Mouse (Mus musculus): ENCODE data around the gene Irs3.
"Not testable (repeated sequence)": the region's sequence is repeated elsewhere in the genome, so short reads cannot be mapped to it uniquely, and the experiment has no call there.

The Irs3 gene

DNA sequence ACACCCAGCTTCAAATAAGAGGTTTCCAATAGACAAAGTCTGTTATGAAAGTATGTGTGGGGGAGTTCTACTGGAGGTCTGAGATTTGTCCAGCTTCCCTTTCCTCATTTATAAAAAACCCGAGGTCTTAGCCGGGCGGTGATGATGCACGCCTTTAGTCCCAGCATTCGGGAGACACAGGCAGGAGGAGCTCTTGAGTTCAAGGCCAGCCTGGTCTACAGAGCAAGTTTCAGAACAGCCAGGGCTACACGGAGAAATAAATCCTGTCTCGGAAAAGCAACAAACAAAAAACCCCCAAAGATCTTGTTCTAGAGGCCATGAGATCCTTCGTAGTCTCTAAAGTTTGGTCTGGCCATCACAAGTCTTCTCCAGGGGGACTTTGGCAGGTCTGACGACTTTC is 17.5 kb downstream of the Irs3 start:
- no peak for DNase-seq (ENCODE audit: low spot score in 2 of 2)

DNA sequence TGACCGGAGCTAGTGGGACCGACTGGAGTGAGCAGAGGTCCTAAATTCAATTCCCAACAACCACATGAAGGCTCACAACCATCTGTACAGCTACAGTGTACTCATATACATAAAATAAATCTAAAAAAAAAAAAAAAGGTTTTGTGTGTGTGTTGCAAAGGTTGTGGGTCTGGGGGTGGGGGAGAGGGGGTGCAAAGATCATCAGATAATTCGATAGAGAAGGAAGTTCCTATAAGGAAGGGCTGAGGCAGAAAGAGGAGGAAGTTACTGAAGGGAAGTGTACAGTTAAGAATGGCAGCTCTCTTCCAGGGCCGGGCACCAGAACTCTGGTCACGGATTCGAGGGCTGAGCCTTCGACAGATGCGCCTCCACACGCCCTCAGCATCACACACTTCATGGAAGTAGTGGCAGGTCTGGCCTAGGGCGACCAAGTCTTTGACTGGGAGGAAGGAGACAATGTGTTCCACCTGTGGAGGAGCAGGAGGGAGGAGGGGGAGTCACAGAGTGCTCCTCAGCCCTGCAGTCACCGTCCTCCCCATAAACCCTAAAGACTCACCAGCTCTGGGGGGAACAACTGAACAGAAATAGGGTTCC is 21.5 kb downstream of the Irs3 start:
- DNase-seq (ENCODE audit: low spot score in 2 of 2): no peak

DNA sequence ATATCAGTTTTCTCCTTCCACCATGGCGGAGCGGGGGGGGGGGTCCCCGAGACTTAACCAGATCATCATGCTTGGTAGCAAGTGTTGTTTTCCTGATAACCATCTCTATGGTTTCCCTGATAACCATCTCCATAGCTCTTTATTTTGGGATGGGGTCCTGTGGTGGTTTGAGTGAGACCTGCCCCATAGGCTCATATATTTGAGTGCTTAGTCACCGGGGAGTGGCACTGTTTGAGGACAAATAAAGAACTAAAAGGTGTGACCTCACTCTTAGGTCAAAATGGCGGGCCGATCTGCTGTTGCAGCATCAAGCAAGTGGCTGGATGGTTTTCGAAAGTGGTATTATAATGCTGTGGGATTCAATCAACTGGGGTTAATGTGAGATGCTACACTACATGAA is 30.2 kb downstream of the Irs3 start:
- no peak for DNase-seq (ENCODE audit: low spot score in 2 of 2)

DNA sequence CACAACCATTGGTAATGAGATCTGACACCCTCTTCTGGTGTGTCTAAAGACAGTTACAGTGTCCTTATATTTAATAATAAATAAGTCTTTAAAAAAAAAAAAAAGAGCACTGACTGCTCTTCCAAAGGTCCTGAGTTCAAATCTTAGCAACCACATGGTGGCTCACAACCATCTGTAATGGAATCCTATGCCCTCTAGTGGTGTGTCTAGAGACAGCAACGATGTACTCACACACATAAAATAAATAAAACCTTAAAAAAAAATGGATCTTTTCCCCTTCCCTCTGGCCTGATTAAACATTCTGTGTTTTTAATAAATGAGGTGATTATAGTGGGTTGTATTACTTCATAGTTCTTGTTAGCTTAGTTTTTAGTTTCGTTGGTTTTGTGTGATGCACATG is 30.6 kb downstream of the Irs3 start:
- DNase-seq (ENCODE audit: low spot score in 2 of 2): not testable (repeated sequence)

DNA sequence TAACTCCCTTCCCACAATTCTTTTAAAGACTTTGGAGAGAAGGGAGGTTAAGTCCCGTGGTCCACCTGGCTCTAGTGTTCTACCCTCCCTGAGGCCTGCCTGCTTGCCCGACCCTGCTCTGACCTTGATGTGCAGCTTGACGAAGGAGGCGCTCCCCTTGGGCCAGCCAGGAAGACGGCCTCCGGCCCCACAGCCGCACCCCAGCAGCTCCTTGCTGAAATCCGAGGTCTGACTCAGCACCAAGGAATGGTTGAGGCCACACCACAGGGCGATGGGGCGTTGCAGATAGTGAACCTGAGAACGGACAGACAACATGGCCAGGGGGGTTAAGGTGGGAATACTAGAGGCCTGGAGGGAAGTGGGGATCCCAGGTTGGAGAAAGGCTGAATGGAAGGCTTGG is 32.0 kb downstream of the Irs3 start, which contains the start of gene Pcolce:
Gene Pcolce, minus strand, starts transcription at position 235 of the 400 bp plus-strand sequence.
- peak; percentile 65 to 83 for DNase-seq (ENCODE audit: low spot score in 2 of 2)

DNA sequence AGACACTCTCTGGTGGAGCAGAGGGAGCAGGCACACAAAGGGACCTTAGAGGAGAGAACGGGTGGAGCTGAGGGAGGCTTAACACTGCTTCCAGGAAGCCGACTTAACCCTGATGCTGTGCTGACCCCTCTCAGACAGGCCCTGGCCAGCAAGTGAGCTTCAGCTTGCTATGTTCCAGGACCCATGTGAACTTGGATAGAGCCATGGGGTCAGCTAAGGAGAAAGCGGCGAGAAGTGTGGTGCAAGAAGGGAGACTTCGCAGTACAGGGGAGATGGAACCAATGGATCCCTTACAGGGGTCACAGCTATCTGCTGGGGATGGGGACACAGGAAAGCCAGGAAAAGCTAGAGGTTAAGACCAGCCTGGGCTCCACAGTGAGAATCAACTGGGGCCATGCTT is 32.4 kb downstream of the Irs3 start:
- DNase-seq (ENCODE audit: low spot score in 2 of 2): peak in 1 of 2 experiments; percentile 23

DNA sequence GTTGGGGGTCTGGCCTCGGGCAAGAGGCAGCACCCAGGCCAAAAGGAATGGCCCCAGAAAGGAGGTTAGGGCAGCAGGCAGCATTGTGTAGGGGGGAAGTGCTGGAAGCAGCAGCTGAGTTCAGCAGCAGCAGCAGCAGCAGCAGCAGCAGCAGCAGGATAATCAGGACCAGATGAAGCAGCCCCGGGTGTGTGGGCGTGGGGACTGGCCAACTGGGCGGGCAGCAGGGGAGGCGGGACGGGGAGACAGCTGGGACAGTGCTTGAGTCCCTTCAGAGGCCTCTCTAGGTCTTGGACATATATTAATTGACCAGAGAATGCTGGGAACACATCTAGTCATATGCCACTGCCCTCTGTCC is 34.3 kb downstream of the Irs3 start:
- DNase-seq (ENCODE audit: low spot score in 2 of 2): peak; percentile 44 to 59

DNA sequence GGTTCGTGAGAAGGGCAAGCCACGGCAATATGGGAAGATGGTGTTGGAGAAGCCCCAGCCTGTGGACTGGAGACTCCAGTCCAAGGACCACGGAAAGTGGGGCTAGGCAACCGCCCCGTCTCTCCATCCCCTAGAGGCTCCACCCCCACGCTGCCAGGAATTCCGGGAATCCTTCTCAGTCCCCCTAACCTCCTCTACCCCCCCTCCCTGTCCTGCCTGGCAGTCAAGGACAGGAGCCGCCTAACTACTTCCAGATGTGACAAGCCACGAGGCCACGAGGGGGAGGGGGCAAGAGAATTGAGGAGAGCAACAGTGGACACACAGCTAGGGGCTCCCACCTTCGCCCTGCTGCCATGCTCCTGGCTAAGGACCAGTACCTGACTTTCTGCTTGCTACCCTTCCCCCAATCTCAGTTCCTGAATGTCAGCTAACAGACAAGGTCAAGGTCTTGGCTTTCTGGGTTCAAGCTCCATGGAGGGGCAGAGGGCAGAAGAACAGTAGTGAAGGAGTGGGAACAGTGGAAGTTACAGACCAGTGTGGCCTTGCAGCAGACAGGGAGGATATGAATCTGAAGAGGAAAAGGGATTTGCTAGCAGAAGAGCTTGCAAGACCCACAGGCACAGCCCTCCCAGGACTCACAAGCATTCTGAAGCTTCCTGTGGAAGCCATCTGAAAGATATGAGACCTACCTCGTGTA is 34.8 kb downstream of the Irs3 start:
- peak in 1 of 2 experiments; percentile 60 for DNase-seq (ENCODE audit: low spot score in 2 of 2)

DNA sequence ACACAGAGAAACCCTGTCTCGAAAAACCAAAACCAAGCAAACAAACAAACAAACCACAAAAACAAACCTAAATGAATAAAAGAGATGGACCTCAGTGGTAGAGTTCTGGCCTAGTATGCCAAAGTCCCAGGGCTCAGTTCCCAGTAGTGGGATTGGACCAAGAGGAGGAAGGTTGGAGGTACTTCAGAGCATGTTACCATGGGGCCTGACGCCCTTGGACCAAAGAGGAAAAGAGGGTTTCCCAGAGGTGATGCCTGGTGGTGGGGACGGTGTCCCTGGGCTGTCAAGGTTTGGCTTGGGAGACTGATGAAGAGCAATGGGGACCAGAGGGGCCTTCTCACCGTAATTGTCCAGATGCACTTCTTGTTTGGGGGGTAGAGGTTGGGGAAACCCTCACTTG is 35.5 kb downstream of the Irs3 start:
- no peak for DNase-seq (ENCODE audit: low spot score in 2 of 2)

DNA sequence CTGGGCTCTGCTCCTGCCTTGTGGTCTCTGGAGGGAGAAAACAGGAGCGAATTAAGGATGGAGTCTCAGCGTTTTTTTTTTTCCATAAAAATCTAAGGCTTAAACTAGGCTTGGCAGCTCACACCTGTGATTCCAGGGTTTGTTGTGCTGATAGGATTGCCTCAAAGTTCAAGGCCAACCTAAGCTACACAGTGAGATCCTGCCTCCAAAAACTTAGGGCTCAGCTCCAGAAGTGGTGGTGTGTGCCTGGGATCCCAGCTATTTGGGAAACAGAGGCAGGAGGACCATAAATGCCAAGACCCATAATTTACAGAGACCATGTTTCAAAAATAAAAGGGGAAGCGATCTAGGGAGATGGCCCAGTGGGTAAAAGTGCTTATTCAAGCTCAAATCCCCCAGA is 36.2 kb downstream of the Irs3 start:
- DNase-seq (ENCODE audit: low spot score in 2 of 2): no peak

DNA sequence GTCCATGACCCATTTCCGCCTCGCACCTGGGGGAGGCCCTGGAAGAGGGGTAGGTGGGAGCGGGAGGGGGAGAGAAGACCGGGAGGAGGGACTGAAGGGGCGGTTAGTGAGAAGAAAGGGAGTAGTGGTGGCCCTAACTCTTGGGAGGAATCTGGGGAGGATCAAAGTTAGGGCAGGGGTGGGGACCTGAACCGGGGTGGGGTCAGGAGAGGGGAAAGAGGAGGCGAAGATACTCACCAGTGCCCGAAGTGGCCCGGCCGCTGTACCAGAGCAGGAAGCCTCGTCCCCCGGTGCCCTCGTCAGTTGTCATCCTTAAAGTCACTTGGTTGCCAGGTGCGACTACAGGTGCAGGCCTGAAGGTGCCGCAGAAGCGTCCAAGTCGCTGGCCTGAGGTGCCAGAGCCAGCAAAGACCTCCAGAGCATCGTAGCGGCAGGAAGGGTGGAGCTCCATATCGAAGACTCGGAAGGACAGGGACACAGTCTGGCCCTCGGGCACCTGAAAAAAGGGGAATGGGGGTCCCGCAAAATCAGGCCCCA is 36.8 kb downstream of the Irs3 start:
- no peak for DNase-seq (ENCODE audit: low spot score in 2 of 2)

DNA sequence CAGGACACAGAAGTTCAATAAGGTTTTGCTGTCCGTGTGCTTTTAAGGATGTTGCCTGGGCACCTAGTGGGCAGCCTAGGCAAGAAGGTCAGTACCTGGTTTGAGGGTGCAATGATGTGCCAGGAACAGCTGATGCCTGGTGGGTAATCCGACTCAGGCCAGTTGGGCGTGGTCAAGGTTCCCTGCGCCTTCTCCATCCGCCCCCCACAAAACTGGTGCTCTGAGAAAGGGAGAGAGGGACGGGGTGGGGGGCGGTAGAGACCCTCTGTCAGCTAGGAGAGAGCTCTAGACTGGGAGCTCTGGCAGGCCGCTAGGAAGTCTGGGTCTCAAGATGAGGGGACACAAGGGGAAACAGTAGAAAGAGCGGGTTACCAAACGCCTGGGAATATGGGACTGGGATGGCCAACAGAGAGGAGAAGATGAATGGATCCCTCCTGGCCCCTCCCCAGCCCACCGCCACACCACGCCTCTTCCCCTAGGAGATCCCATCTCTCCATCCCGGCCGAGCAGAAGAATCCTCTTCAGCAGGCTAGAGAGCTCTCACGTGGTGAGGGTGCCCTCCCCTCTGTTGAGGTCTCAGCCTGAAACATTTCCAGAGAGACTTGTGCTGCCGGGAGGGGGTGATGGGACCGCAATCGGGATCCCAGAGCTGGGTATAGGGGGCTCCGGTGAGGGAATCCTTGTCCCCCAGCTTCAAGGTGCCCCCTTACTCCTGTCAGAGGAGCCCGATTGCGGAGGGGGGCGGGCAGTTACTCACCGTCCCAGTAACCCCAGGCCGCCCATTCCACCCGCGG is 37.5 kb downstream of the Irs3 start:
- no peak for DNase-seq (ENCODE audit: low spot score in 2 of 2)

DNA sequence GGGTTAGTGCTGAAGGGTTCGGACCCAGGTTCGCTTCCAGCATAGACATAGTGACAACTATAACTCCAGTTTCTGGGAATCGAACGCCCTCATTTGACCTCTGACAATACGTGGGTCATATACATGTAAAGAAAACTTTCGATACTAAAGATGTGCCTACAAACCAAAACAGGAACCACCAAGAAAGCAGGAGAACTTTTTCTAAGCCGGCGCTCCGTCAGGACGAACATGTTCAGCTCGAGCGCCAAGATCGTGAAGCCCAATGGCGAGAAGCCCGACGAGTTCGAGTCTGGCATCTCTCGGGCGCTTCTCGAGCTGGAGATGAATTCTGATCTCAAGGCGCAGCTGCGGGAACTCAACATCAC is 44.2 kb downstream of the Irs3 start:
- no peak for DNase-seq (ENCODE audit: low spot score in 2 of 2)

DNA sequence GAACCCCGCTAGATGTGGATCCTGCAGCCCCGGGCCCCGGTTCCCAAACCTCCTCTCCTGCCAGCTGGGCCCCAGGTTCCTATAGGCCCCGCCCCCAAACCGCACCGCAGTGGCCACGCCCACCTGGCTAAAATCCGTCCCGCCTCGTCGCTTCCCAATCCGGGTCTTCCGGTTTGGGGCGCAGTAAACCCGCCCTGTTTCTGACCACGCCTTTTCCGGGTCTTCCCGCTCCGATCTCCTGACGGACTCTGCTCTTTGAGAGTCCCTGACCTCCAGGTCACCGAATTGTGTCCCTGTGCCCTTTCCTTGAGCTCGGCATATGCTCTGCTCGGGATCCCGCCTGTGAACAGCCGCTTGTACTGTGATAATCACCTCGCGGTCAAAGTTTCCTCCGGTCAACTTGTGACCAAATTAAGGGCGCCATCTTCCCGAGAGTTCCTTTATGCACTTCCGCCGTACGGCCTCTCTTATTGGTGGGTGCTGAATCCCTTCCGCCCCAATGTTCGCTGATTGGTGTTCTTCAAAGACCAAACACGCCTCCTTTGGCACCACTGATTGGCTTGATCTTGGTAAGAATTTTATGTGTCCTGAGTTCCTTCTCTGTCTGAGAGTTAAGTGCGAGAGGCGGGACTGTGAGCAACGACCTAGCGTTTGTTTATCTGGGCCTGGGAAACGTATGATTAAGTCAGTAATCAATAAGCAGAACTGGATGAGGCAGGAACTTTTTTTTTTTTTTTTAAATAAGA is 44.7 kb downstream of the Irs3 start, which contains the start of gene Mospd3:
Gene Mospd3, minus strand, starts transcription at position 440 of the 746 bp plus-strand sequence.
- peak; percentile 94 to 96 for DNase-seq (ENCODE audit: low spot score in 2 of 2)

DNA sequence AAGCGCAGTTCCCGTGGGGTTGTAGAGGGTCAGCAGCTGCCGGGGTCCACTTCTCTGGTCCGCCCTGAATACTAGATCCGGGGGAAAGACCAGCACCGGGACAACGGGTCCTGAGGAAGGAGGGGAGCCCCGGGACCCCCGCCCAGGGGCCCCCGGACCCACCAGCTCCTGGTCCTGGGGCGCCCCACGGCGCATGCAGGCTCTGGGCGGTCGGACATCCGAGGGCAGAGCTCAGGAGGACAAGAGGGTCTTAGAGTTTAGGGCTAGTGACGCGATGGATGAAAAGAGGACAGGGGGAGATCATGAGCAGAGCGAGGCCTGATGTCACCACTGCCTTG is 45.3 kb downstream of the Irs3 start:
- no peak for DNase-seq (ENCODE audit: low spot score in 2 of 2)

DNA sequence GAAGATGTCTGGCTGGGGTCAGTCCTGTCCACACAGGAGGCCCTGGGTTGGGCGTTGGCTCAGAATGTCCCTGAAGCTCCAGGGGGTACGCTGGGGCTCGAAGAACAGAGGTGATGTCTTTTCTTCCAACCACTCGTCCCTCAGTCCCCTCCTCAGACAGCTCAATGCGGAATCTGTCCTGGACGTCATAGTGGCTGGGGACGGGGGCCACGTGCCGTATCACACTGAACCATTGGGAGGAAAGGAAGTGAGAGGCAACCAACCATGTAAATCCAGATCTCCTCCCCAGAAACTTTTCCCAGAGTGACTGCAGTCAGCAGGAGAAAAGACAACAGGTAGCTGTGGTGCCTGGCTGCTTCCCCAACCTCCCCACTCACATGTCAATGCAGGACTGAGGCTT is 45.9 kb downstream of the Irs3 start:
- DNase-seq (ENCODE audit: low spot score in 2 of 2): no peak

DNA sequence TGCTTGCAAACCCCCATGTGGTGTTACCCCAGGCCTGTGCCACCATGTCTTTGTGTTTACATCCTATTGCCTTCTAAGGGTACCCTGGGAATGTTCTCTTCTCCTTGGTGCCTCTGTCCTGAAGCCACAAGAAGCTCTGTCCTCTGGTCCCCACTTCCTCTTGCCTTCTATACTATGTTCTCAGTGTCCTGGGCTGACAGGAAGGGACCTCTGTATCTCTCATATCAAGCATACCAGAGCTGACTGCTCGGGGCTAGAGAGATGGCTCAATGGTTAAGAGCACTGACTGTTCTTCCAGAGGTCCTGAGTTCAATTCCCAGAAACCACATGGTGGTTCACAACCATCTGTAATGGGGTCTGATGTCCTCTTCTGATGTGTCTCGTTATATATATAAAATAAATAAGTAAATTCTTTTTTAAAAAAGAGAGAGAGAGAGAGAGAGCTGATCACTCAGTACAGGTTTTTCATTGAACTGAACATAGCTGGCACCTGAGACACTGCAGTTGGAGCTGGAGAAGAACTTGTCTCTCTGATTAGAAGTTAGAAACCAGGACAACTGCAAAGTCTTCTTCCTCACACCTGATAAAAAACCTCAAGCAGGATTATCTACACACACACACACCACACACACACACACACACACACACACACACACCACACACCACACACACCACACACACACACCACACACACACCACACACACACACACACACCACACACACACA is 47.3 kb downstream of the Irs3 start:
- no peak for DNase-seq (ENCODE audit: low spot score in 2 of 2)

DNA sequence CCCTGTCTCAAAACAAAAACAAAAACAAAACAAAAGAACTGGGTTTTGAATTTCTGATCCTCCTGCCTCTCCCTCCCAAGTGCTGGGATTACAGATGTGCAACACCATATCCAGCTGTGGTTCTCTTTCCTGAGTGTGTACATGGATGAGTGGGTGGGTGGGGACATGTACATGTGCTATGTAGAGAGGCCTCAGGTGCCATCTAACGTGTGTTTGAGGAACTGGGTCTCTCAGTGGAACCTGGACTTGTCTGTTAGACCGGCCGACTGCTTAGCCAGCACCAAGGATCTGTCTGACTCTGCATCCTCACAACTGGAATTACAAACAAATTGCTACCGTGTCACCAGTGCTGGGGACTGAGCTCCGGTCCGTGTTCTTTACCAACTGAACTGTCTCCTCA is 47.9 kb downstream of the Irs3 start:
- no peak for DNase-seq (ENCODE audit: low spot score in 2 of 2)

DNA sequence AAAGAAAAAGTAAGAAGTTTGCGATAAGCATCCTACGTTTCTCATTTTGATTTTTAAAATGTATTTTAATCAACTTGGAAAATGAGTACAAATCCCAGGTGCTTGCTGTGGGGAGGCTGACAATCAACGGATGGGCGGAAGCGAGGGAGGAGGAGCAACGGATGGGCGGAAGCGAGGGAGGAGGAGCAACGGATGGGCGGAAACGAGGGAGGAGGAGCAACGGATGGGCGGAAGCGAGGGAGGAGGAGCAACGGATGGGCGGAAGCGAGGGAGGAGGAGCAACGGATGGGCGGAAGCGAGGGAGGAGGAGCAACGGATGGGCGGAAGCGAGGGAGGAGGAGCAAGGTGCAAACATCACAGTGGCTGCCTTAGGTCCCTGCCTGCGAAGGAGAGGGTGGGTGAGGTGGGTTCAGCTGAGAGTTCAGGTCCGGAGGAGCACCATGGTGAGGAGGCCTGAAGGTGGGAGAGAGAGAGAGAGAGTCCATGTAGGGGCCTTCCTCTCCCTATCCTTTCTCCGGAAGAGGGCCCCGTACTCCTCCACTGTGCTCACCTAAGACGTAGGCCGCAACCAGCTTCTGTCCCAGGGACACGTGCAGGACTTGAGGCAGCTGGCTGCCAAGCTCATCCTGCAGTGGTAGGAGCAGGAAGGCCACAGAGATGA is 48.8 kb downstream of the Irs3 start:
- DNase-seq (ENCODE audit: low spot score in 2 of 2): no peak

DNA sequence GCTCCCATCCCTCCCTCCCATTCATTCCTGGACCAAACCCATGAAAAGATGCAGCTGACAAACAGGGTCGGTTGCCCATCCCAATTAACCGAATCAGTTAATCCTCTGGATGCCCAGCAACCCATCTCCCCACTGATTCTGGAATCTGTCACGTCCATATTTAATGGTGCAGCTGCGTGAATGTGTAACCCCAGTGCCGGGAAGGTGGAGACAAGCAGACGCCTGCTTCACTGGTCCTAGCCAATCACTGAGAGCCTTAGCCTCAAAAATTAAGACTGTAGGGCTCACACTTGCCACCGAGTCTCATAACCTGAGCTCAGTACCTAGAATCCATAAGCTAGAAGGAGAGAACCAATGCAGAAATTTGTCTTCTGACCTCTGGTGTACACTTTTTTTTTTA is 49.6 kb downstream of the Irs3 start:
- DNase-seq (ENCODE audit: low spot score in 2 of 2): no peak
